Mouse (Mus musculus) intestine, embryonic 16.5 days (tissue): ENCODE measurements at regions not wholly inside any gene's neighbourhood (a gene's known extent, or its start where the extent isn't known, plus 50 kb on each side); places are given as distances from the start of the nearest gene placed in this dataset.

ENCODE experiments used
- ATAC-seq: fragments of 200-750 bp; cut with Nextera tagmentation; 2 replicates; pipeline ENCODE4 v1.8.0; 2017; ENCODE audit warnings: moderate TSS enrichment, moderate library complexity
- H3K27ac ChIP-seq: fragments of 300-500 bp; sonication (generic); 2 replicates; pipeline ENCODE4 v1.5.1; 2014; ENCODE audit warnings: mild to moderate bottlenecking, low read length
- H3K27me3 ChIP-seq: fragments of 300-500 bp; sonication (generic); replicated peaks from 2 replicates; pipeline ENCODE4 v1.6.1; 2014; ENCODE audit warnings: low read length, control low read depth, mixed read lengths; ENCODE audit not compliant: control insufficient read depth, insufficient read depth
- H3K36me3 ChIP-seq: fragments of 300-500 bp; sonication (generic); 2 replicates; pipeline ENCODE4 v1.6.1; 2014; ENCODE audit warnings: low read length, control low read depth; ENCODE audit not compliant: control insufficient read depth, insufficient read depth
- H3K4me1 ChIP-seq: fragments of 300-500 bp; sonication (generic); 2 replicates; pipeline ENCODE4 v1.6.1; 2014; ENCODE audit warnings: low read length, control low read depth, mixed read lengths; ENCODE audit not compliant: control insufficient read depth, insufficient read depth
- H3K4me2 ChIP-seq: fragments of 300-500 bp; sonication (generic); 2 replicates; pipeline ENCODE4 v1.6.1; 2014; ENCODE audit warnings: low read depth, low read length, control low read depth
- H3K4me3 ChIP-seq: fragments of 300-500 bp; sonication (generic); 2 replicates; pipeline ENCODE4 v1.5.1; 2014; ENCODE audit warnings: mild to moderate bottlenecking, low read length
- H3K9ac ChIP-seq: fragments of 300-500 bp; sonication (generic); 2 replicates; pipeline ENCODE4 v1.6.1; 2014; ENCODE audit warnings: low read depth, low read length
- H3K9me3 ChIP-seq: fragments of 300-500 bp; sonication (generic); 2 replicates; pipeline ENCODE4 v1.6.1; 2016; ENCODE audit warnings: low read length, control low read depth; ENCODE audit not compliant: control insufficient read depth
- WGBS: fragments of 180-500 bp; shearing (Covaris S2); extraction: QIAGEN DNeasy Blood & Tissue Kit; methylation state at CpG from one replicate; pipeline ENCODE4 v1.1.7; 2014; 5-methylcytosine and 5-hydroxymethylcytosine counted together

GRCm38 (mm10) chr15:61051363-61051762 is 128.6 kb upstream of the A1bg start:
- no peaks in the 10 kb centered on the region for H3K27me3 ChIP-seq
- H3K4me2 ChIP-seq: no peak overlapping the region
- WGBS: 60% methylated on average over 4 of the region's 4 CpGs
- no peaks in the 10 kb centered on the region for H3K36me3 ChIP-seq
- H3K9ac ChIP-seq: no peak overlapping the region
- no peak for ATAC-seq
- H3K4me3 ChIP-seq: no peak overlapping the region
- H3K4me1 ChIP-seq: no peaks in the 10 kb centered on the region
- H3K9me3 ChIP-seq: no peaks in the 10 kb centered on the region
- H3K27ac ChIP-seq: no peak overlapping the region

GRCm38 (mm10) chr15:61009509-61009908 is 86.7 kb upstream of the A1bg start:
- Histone ChIP-seq H3K27ac (no peak overlapping the region), H3K36me3 (no peaks in the 10 kb centered on the region), H3K27me3 (no peaks in the 10 kb centered on the region), H3K4me1 (no peaks in the 10 kb centered on the region), H3K4me2 (no peak overlapping the region), H3K4me3 (no peak overlapping the region), H3K9me3 (no peaks in the 10 kb centered on the region), H3K9ac (no peak overlapping the region)
- no peak for ATAC-seq
- 78% methylated on average over 3 of the region's 3 CpGs for WGBS

GRCm38 (mm10) chr15:61007461-61008059 is 84.7 kb upstream of the A1bg start:
- Histone ChIP-seq H3K36me3 (no peaks in the 10 kb centered on the region), H3K4me3 (no peak overlapping the region), H3K4me2 (no peak overlapping the region), H3K9me3 (no peaks in the 10 kb centered on the region), H3K9ac (no peak overlapping the region), H3K27ac (no peak overlapping the region), H3K4me1 (no peaks in the 10 kb centered on the region), H3K27me3 (no peaks in the 10 kb centered on the region)
- ATAC-seq: no peak
- 78% methylated on average over 3 of the region's 3 CpGs for WGBS

DNA sequence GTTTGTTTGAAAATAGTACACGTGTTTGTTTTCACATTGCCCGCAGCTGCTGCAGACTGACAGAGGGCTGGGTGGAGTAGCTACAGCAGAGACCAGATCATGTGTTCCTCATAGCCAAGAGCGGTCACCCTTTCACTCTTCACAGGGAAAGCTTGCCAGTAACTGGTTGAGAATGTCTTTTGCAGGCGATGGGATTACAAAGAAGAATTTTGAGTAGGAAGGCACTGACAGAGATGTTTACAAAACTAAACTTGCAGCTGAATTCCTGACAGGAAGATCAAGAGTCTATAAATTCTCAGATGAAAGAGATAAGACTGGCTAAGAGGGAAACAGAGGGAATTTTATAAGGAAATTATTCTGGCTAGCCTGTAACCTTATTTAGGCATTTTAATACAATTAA is 83.8 kb upstream of the A1bg start:
- H3K4me3 ChIP-seq: no peak overlapping the region
- ATAC-seq: no peak
- H3K36me3 ChIP-seq: no peaks in the 10 kb centered on the region
- H3K9me3 ChIP-seq: no peaks in the 10 kb centered on the region
- H3K27ac ChIP-seq: no peak overlapping the region
- no peaks in the 10 kb centered on the region for H3K4me1 ChIP-seq
- WGBS: 43% methylated on average over 4 of the region's 4 CpGs
- no peak overlapping the region for H3K9ac ChIP-seq
- no peak overlapping the region for H3K4me2 ChIP-seq
- no peaks in the 10 kb centered on the region for H3K27me3 ChIP-seq

GRCm38 (mm10) chr15:60993971-60994690 is 71.3 kb upstream of the A1bg start:
- 87% methylated on average over 4 of the region's 4 CpGs for WGBS
- Histone ChIP-seq H3K36me3 (no peaks in the 10 kb centered on the region), H3K4me1 (no peaks in the 10 kb centered on the region), H3K4me2 (no peak overlapping the region), H3K9me3 (no peaks in the 10 kb centered on the region), H3K27ac (no peak overlapping the region), H3K27me3 (no peaks in the 10 kb centered on the region), H3K9ac (no peak overlapping the region), H3K4me3 (no peak overlapping the region)
- ATAC-seq: no peak

DNA sequence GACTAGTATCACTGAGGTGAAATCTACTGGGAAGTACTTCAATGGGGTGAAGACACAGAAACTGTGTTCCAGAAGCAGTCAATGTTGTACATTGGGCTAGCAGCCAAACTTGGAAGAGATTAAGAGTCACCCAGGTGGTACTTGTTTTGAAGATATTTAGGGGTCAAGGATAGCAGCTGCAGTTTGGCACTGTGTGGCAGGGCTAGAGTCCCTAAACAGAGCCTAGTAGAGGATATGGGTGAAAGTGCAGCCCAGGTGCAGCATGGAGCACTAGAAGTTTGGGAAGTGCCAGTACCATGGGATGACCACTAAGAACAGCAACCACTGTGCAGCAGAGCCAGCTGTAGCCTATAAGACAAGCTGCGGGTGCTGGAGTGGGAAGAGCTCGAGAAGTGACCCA is 70.6 kb upstream of the A1bg start:
- no peaks in the 10 kb centered on the region for H3K36me3 ChIP-seq
- no peak overlapping the region for H3K27ac ChIP-seq
- 90% methylated on average over 2 of the region's 2 CpGs for WGBS
- no peak overlapping the region for H3K9ac ChIP-seq
- ATAC-seq: no peak
- no peaks in the 10 kb centered on the region for H3K27me3 ChIP-seq
- no peak overlapping the region for H3K4me2 ChIP-seq
- H3K4me3 ChIP-seq: no peak overlapping the region
- H3K4me1 ChIP-seq: no peaks in the 10 kb centered on the region
- H3K9me3 ChIP-seq: no peaks in the 10 kb centered on the region

DNA sequence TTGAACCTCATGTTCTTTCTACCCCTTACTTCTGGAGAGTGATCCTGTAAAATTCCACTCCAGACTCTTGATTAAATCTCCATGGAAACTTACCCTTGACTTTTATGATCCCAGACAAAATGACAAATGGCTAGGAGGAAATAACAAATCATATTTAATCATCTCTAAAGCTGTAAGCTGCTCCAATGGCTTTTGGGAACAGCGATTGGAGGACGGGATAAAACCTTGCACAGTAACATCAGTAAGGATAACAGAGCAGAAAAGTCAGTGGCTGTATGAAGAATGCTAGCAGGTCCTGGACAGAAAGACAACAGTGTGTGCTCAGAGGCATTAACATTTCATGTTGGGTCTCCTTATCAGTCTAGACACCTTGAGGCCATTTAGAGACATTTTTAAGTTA is 59.8 kb upstream of the A1bg start:
- Histone ChIP-seq H3K27me3 (no peaks in the 10 kb centered on the region), H3K4me2 (no peak overlapping the region), H3K9ac (no peak overlapping the region), H3K4me3 (no peak overlapping the region), H3K4me1 (no peaks in the 10 kb centered on the region), H3K9me3 (no peaks in the 10 kb centered on the region), H3K36me3 (no peaks in the 10 kb centered on the region), H3K27ac (no peak overlapping the region)
- WGBS: 44% methylated on average over 2 of the region's 2 CpGs
- ATAC-seq: no peak
